Mouse (Mus musculus) midbrain, embryonic 14.5 days (tissue): ENCODE data around the gene Top2b. TPM values are rescaled to one million over a fixed set of nuclear protein-coding genes. Genes with fewer than 3 reads are reported as not detected.

Experiments
- ATAC-seq: fragments of 200-750 bp; cut with Nextera tagmentation; 2 replicates; pipeline ENCODE4 v1.8.0; 2017; ENCODE audit warnings: moderate number of reproducible peaks, moderate library complexity; ENCODE audit not compliant: low FRiP score, low TSS enrichment
- DNase-seq: peaks from one replicate; pipeline ENCODE4 v3.0.0-alpha.2; 2015
- H3K27ac ChIP-seq: fragments of 300-500 bp; sonication (generic); replicated peaks from 2 replicates; pipeline ENCODE4 v1.5.1; 2014; ENCODE audit warnings: mild to moderate bottlenecking, low read depth, low read length, moderate library complexity
- H3K27me3 ChIP-seq: fragments of 300-500 bp; sonication (generic); 2 replicates; pipeline ENCODE4 v1.6.1; 2014; ENCODE audit warnings: low read length, control low read depth, mixed read lengths; ENCODE audit not compliant: control insufficient read depth, insufficient read depth
- H3K36me3 ChIP-seq: fragments of 300-500 bp; sonication (generic); 2 replicates; pipeline ENCODE4 v1.6.1; 2014; ENCODE audit warnings: low read length, control low read depth; ENCODE audit not compliant: control insufficient read depth, insufficient read depth
- H3K4me1 ChIP-seq: fragments of 300-500 bp; sonication (generic); 2 replicates; pipeline ENCODE4 v1.6.1; 2014; ENCODE audit warnings: mild to moderate bottlenecking, antibody characterized with exemption, low read length, control low read depth; ENCODE audit not compliant: control insufficient read depth, insufficient read depth
- H3K4me2 ChIP-seq: fragments of 300-500 bp; sonication (generic); 2 replicates; pipeline ENCODE4 v1.6.1; 2014; ENCODE audit warnings: mild to moderate bottlenecking, low read length, moderate library complexity
- H3K4me3 ChIP-seq: fragments of 300-500 bp; sonication (generic); replicated peaks from 2 replicates; pipeline ENCODE4 v1.5.1; 2014; ENCODE audit warnings: low read depth, low read length
- H3K9ac ChIP-seq: fragments of 300-500 bp; sonication (generic); replicated peaks from 2 replicates; pipeline ENCODE4 v1.6.1; 2014; ENCODE audit warnings: mild to moderate bottlenecking, low read length, moderate library complexity
- H3K9me3 ChIP-seq: fragments of 300-500 bp; sonication (generic); 2 replicates; pipeline ENCODE4 v1.6.1; 2016; ENCODE audit warnings: low read length, control low read depth, mixed read lengths; ENCODE audit not compliant: control insufficient read depth
- WGBS: fragments of 180-500 bp; shearing (Covaris S2); extraction: QIAGEN DNeasy Blood & Tissue Kit; methylation state at CpG from one replicate; pipeline ENCODE4 v1.1.7; 2014; 5-methylcytosine and 5-hydroxymethylcytosine counted together
- polyA plus RNA-seq: library from polyadenylated mRNA; unstranded; fragments of >200 nt; fragmentation: Nextera tagmentation; extraction: Ambion mirVana; gene quantifications from 2 replicates; pipeline ENCODE4 v1.2.1, GENCODE M21; 2014

The Top2b gene
- polyA plus RNA-seq, 1 experiment from 2014 or later: 207 TPM

GRCm38 (mm10) chr14:16335835-16336417, 29.1 kb upstream of the Top2b start:
- H3K9ac ChIP-seq: no peak overlapping the region
- 75% methylated on average over 3 of the region's 3 CpGs for WGBS
- no peak for ATAC-seq

GRCm38 (mm10) chr14:16347505-16347904, 17.5 kb upstream of the Top2b start:
- no peak for DNase-seq
- Histone ChIP-seq H3K4me2 (no peak overlapping the region), H3K4me3 (no peak overlapping the region), H3K36me3 (no peaks in the 10 kb centered on the region), H3K9ac (no peak overlapping the region), H3K27ac (no peak overlapping the region), H3K27me3 (no peaks in the 10 kb centered on the region), H3K4me1 (no peaks in the 10 kb centered on the region), H3K9me3 (no peaks in the 10 kb centered on the region)
- 69% methylated on average over 9 of the region's 9 CpGs for WGBS
- no peak for ATAC-seq

More at GRCm38 (mm10) chr14:16335835-16336417, 29.1 kb upstream of the Top2b start:
- H3K4me3 ChIP-seq: no peak overlapping the region
- no peaks in the 10 kb centered on the region for H3K9me3 ChIP-seq
- no peaks in the 10 kb centered on the region for H3K4me1 ChIP-seq
- no peaks in the 10 kb centered on the region for H3K36me3 ChIP-seq
- H3K4me2 ChIP-seq: no peak overlapping the region
- no peak overlapping the region for H3K27ac ChIP-seq
- H3K27me3 ChIP-seq: no peaks in the 10 kb centered on the region
- no peak for DNase-seq

DNA sequence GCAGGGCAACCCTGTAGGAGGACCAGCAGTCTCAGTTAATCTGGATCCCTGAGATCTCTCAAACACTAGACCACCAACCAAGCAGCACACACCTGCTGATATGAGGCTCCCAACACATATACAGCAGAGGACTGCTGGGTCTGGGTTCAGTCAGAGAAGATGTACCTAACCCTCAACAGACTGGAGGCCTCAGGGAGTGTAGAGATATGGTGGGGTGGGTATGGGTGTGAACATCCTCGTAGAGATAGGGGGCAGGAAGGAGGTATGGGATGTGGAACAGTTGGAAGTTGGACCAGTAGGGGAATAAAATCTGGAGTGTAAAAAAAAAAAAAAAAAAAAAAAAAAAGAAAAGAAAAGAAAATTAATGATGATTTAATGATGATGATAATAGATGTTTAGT, 5.3 kb upstream of the Top2b start:
- ATAC-seq: no peak

DNA sequence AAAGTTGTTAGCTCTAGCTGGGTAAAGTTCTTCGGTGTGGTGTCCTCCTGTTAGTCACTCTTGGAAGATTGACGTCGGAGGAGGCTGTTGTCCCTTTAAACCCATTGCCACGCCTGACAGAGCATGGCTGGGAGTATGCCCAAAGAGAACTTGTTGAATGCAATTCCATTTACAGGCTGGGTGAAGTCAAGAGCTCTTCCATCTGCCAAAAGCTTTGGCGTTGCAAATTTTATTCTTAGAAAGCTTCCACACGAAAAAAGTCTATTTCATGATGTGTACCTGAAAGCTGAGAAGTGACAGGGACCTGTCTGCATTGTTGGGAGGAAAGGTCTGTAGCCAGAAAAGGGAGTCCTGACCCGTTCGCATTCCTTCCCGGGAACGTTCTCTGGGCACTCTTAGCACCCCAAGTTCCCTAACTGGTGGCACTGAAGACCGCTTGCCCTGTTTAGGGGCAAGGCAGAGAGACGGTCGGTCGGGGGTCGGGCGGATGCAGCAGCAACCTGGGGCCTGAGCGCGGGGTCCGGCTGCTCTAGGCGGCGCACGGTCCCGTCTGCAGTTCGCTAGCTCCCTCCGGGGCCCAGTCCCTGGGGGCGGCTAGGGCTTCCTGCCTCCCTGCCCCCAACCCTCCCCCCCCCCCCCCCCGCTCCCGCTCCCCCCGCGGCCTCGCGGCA, 683 bp upstream of the Top2b start:
- Histone ChIP-seq H3K9me3 (no peaks in the 10 kb centered on the region), H3K27me3 (no peaks in the 10 kb centered on the region), H3K27ac (peak overlapping the region; percentile 100), H3K36me3 (no peaks in the 10 kb centered on the region), H3K9ac (peak overlapping the region; percentile 71), H3K4me1 (peaks cover 17% of the 10 kb centered on the region), H3K4me2 (peak overlapping the region; percentile 67), H3K4me3 (peak overlapping the region; percentile 95)
- ATAC-seq (peak; percentile 63), DNase-seq (peak; percentile 83)
- WGBS: under 1% methylated on average over 26 of the region's 32 CpGs

More for the DNA sequence above, 5.3 kb upstream of the Top2b start:
- Histone ChIP-seq H3K4me1 (no peaks in the 10 kb centered on the region), H3K36me3 (no peaks in the 10 kb centered on the region), H3K9ac (no peak overlapping the region), H3K27me3 (no peaks in the 10 kb centered on the region), H3K4me2 (no peak overlapping the region), H3K4me3 (no peak overlapping the region), H3K9me3 (no peaks in the 10 kb centered on the region), H3K27ac (no peak overlapping the region)
- 74% methylated on average over 1 of the region's 1 CpGs for WGBS
- DNase-seq: no peak

- Histone ChIP-seq H3K4me2 (peak overlapping the region; percentile 87), H3K27ac (peak overlapping the region; percentile 100), H3K36me3 (no peaks in the 10 kb centered on the region), H3K9ac (peak overlapping the region; percentile 98), H3K4me1 (peaks cover 17% of the 10 kb centered on the region), H3K27me3 (no peaks in the 10 kb centered on the region), H3K4me3 (peak overlapping the region; percentile 95), H3K9me3 (no peaks in the 10 kb centered on the region)
- DNase-seq (peak; percentile 78), ATAC-seq (peak; percentile 64)
- under 1% methylated on average over 87 of the region's 87 CpGs for WGBS
These were observed 589 bp downstream of the Top2b start for GRCm38 (mm10) chr14:16365362-16366173.

- H3K27me3 ChIP-seq: no peaks in the 10 kb centered on the region
- H3K4me1 ChIP-seq: peaks cover 17% of the 10 kb centered on the region
- WGBS: 15% methylated on average over 16 of the region's 16 CpGs
- peak overlapping the region; percentile 100 for H3K27ac ChIP-seq
- peak overlapping the region; percentile 95 for H3K4me3 ChIP-seq
- H3K9me3 ChIP-seq: no peaks in the 10 kb centered on the region
- H3K9ac ChIP-seq: peak overlapping the region; percentile 98
- H3K36me3 ChIP-seq: no peaks in the 10 kb centered on the region
- H3K4me2 ChIP-seq: peak overlapping the region; percentile 87
- ATAC-seq (no peak), DNase-seq (no peak)
These were observed 1.4 kb downstream of the Top2b start for GRCm38 (mm10) chr14:16366174-16366889.

GRCm38 (mm10) chr14:16366986-16367385, 2.0 kb downstream of the Top2b start:
- Histone ChIP-seq H3K4me2 (peak overlapping the region; percentile 87), H3K27ac (no peak overlapping the region)
- 54% methylated on average over 2 of the region's 2 CpGs for WGBS

GRCm38 (mm10) chr14:16372761-16373160, 7.8 kb downstream of the Top2b start:
- H3K27me3 ChIP-seq: no peaks in the 10 kb centered on the region
- H3K9me3 ChIP-seq: no peaks in the 10 kb centered on the region
- H3K36me3 ChIP-seq: no peaks in the 10 kb centered on the region
- no peak overlapping the region; the same call in 1 of the 2 replicates for H3K9ac ChIP-seq
- peaks cover 10% of the 10 kb centered on the region for H3K4me1 ChIP-seq
- H3K4me2 ChIP-seq: no peak overlapping the region
- DNase-seq (no peak), ATAC-seq (no peak)
- H3K4me3 ChIP-seq: no peak overlapping the region
- no peak overlapping the region for H3K27ac ChIP-seq

More at GRCm38 (mm10) chr14:16366986-16367385, 2.0 kb downstream of the Top2b start:
- Histone ChIP-seq H3K4me3 (peak overlapping the region; percentile 95), H3K9ac (no peak overlapping the region; the same call in 1 of the 2 replicates), H3K27me3 (no peaks in the 10 kb centered on the region), H3K9me3 (no peaks in the 10 kb centered on the region), H3K4me1 (peaks cover 17% of the 10 kb centered on the region), H3K36me3 (no peaks in the 10 kb centered on the region)
- ATAC-seq (no peak), DNase-seq (no peak)
